Mouse (Mus musculus) embryonic facial prominence, embryonic 14.5 days (tissue): ENCODE results near the gene Trp53tg5. TPM values are rescaled to one million over a fixed set of nuclear protein-coding genes. Genes with fewer than 3 reads are reported as not detected.
A peak's percentile ranks its signal among the peaks of the same experiment; 100 is the strongest.

ENCODE experiments used
- ATAC-seq: fragments of 200-750 bp; cut with Nextera tagmentation; 2 replicates; pipeline ENCODE4 v1.8.0; 2017; ENCODE audit warnings: low read depth, moderate number of reproducible peaks, moderate TSS enrichment
- DNase-seq: peaks from one replicate; pipeline ENCODE4 v3.0.0-alpha.2; 2015; ENCODE audit warnings: low spot score
- H3K27ac ChIP-seq: fragments of 300-500 bp; sonication (generic); replicated peaks from 2 replicates; pipeline ENCODE4 v1.5.1; 2014; ENCODE audit warnings: low read depth, mild to moderate bottlenecking, low read length, moderate library complexity
- H3K27me3 ChIP-seq: fragments of 300-500 bp; sonication (generic); replicated peaks from 2 replicates; pipeline ENCODE4 v1.6.1; 2014; ENCODE audit warnings: low read length; ENCODE audit not compliant: control insufficient read depth, insufficient read depth
- H3K36me3 ChIP-seq: fragments of 300-500 bp; sonication (generic); 2 replicates; pipeline ENCODE4 v1.6.1; 2014; ENCODE audit warnings: low read length, mixed read lengths; ENCODE audit not compliant: control insufficient read depth, insufficient read depth
- H3K4me1 ChIP-seq: fragments of 300-500 bp; sonication (generic); 2 replicates; pipeline ENCODE4 v1.6.1; 2014; ENCODE audit warnings: antibody characterized with exemption, low read length; ENCODE audit not compliant: control insufficient read depth, insufficient read depth
- H3K4me2 ChIP-seq: fragments of 300-500 bp; sonication (generic); 2 replicates; pipeline ENCODE4 v1.6.1; 2014; ENCODE audit warnings: low read depth, mild to moderate bottlenecking, low read length, moderate library complexity, mixed read lengths
- H3K4me3 ChIP-seq: fragments of 300-500 bp; sonication (generic); 2 replicates; pipeline ENCODE4 v1.5.1; 2014; ENCODE audit warnings: low read depth, mild to moderate bottlenecking, low read length
- H3K9ac ChIP-seq: fragments of 300-500 bp; sonication (generic); 2 replicates; pipeline ENCODE4 v1.6.1; 2014; ENCODE audit warnings: low read depth, mild to moderate bottlenecking, low read length, moderate library complexity, mixed read lengths
- H3K9me3 ChIP-seq: fragments of 300-500 bp; sonication (generic); 2 replicates; pipeline ENCODE4 v1.6.1; 2016; ENCODE audit warnings: low read length; ENCODE audit not compliant: control insufficient read depth
- WGBS: fragments of 180-500 bp; shearing (Covaris S2); extraction: QIAGEN DNeasy Blood & Tissue Kit; methylation state at CpG from one replicate; pipeline ENCODE4 v1.1.7; 2014; 5-methylcytosine and 5-hydroxymethylcytosine counted together
- polyA plus RNA-seq: library from polyadenylated mRNA; unstranded; fragments of >200 nt; fragmentation: Nextera tagmentation; extraction: Ambion mirVana; gene quantifications from 2 replicates; pipeline ENCODE4 v1.2.1, GENCODE M21; 2014

Gene Trp53tg5
- polyA plus RNA-seq: not detected in 2 replicates

- Histone ChIP-seq H3K9ac (no peak within 1 kb of the TSS), H3K4me2 (no peak within 1 kb of the TSS), H3K36me3 (peaks cover 6% of the 10 kb centered on the region; the same call in 1 of the 2 replicates), H3K27me3 (no peaks in the 10 kb centered on the region), H3K4me3 (no peak within 1 kb of the TSS), H3K4me1 (no peaks in the 10 kb centered on the region), H3K27ac (no peak within 1 kb of the TSS), H3K9me3 (no peaks in the 10 kb centered on the region)
- no peak for DNase-seq
- WGBS: 80% methylated on average over 6 of the region's 6 CpGs
- ATAC-seq: no peak
Observed at GRCm38 (mm10) chr2:164473624-164474023, at the start of gene Trp53tg5. Gene Trp53tg5 (minus strand): TSS chr2:164473724.

- DNase-seq: peak; percentile 75
- Histone ChIP-seq H3K27me3 (no peaks in the 10 kb centered on the region), H3K36me3 (no peaks in the 10 kb centered on the region), H3K4me3 (no peak overlapping the region), H3K4me2 (peak overlapping the region; percentile 11; the same call in 1 of the 2 replicates), H3K27ac (peak overlapping the region; percentile 63), H3K4me1 (peaks cover 19% of the 10 kb centered on the region), H3K9ac (no peak overlapping the region), H3K9me3 (peaks cover 5% of the 10 kb centered on the region)
- peak; percentile 53; the same call in 1 of the 2 replicates for ATAC-seq
- WGBS: 11% methylated on average over 8 of the region's 8 CpGs
Observed at GRCm38 (mm10) chr2:164522280-164522679, 48.8 kb upstream of the Trp53tg5 start.

DNA sequence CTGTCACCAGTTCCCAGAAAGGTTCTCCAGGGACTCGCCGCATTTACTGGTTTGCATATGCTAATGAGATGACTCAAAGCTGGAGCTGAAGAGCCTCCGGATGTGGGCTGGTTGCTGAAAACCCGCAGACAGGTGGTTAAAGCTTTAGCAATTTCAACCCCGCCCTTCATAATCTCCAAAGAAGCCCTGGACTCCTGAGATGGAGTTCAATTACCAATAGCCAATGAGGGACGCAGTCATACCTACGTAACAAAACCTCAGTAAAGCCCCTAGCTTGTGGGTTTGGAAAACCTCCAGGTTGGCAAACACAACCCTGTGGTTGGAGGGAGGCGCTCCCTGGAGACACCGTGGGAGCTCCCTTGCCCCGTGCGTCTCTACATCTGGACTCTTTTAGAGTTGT is 48.3 kb upstream of the Trp53tg5 start:
- Histone ChIP-seq H3K4me3 (peak overlapping the region; percentile 3; the same call in 1 of the 2 replicates), H3K9ac (peak overlapping the region; percentile 20; the same call in 1 of the 2 replicates), H3K36me3 (no peaks in the 10 kb centered on the region), H3K4me1 (peaks cover 19% of the 10 kb centered on the region), H3K4me2 (peak overlapping the region; percentile 11), H3K9me3 (peaks cover 5% of the 10 kb centered on the region), H3K27ac (peak overlapping the region; percentile 63), H3K27me3 (no peaks in the 10 kb centered on the region)
- ATAC-seq (peak; percentile 86), DNase-seq (peak; percentile 89)
- WGBS: 11% methylated on average over 11 of the region's 11 CpGs

- Histone ChIP-seq H3K9me3 (peaks cover 11% of the 10 kb centered on the region), H3K4me3 (no peak overlapping the region), H3K4me1 (peaks cover 19% of the 10 kb centered on the region), H3K27ac (no peak overlapping the region), H3K27me3 (no peaks in the 10 kb centered on the region), H3K36me3 (no peaks in the 10 kb centered on the region), H3K4me2 (no peak overlapping the region), H3K9ac (no peak overlapping the region)
- DNase-seq (peak; percentile 65), ATAC-seq (no peak)
- 17% methylated on average over 3 of the region's 3 CpGs for WGBS
Observed at GRCm38 (mm10) chr2:164520782-164521181, 47.3 kb upstream of the Trp53tg5 start.

- H3K9me3 ChIP-seq: peaks cover 11% of the 10 kb centered on the region
- H3K4me1 ChIP-seq: peaks cover 19% of the 10 kb centered on the region
- 63% methylated on average over 6 of the region's 6 CpGs for WGBS
- ATAC-seq (no peak), DNase-seq (no peak)
- H3K9ac ChIP-seq: no peak overlapping the region
- H3K36me3 ChIP-seq: no peaks in the 10 kb centered on the region
- H3K27ac ChIP-seq: peak overlapping the region; percentile 61; the same call in 1 of the 2 replicates
- H3K4me2 ChIP-seq: no peak overlapping the region
- no peaks in the 10 kb centered on the region for H3K27me3 ChIP-seq
- H3K4me3 ChIP-seq: no peak overlapping the region
Observed at GRCm38 (mm10) chr2:164519171-164519526, 45.6 kb upstream of the Trp53tg5 start.

- Histone ChIP-seq H3K4me2 (no peak overlapping the region), H3K4me1 (peaks cover 19% of the 10 kb centered on the region), H3K9ac (no peak overlapping the region), H3K4me3 (no peak overlapping the region), H3K27me3 (no peaks in the 10 kb centered on the region), H3K27ac (peak overlapping the region; percentile 61; the same call in 1 of the 2 replicates), H3K36me3 (no peaks in the 10 kb centered on the region), H3K9me3 (peaks cover 11% of the 10 kb centered on the region)
- DNase-seq (peak; percentile 73), ATAC-seq (no peak)
- WGBS: 42% methylated on average over 11 of the region's 11 CpGs
Observed at GRCm38 (mm10) chr2:164518266-164519170, 45.0 kb upstream of the Trp53tg5 start.

DNA sequence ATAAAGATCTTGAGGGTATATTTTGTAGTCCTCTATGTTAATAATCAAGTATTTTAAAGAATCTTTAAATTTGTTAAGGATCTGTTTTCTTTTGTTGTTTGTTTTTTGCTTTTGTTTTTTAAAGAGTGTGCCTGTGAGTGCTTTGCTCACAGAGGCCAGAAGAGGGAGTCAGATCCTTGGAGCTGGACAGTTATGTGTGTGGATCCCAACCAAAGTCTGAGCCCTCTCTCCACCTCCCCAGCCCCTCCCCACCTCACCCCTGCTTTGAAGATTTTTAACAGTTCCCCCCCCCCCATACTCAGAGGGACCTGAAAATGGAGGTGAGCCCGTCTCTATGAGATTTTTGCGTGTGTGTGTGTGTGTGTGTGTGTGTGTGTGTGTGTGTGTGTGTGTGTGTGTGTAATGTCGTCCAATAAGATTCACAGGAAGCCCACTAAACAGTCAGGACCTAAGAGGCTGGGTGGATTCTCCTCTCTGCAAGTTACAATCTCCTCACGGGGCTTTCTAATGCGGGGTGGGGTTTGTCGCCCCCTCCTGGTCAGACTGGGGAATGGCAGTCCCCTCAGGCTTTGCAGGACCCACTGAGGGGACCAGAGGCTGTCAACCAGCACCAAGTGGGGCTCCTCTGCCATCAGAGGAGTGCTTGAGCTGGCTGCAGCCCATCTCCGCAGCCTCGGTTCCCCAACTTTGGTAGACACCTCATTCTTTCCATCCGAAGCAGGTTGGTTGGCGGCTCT is 44.1 kb upstream of the Trp53tg5 start:
- 31% methylated on average over 10 of the region's 10 CpGs for WGBS
- no peak for DNase-seq
- no peaks in the 10 kb centered on the region for H3K27me3 ChIP-seq
- H3K27ac ChIP-seq: peak overlapping the region; percentile 52; the same call in 1 of the 2 replicates
- H3K36me3 ChIP-seq: no peaks in the 10 kb centered on the region
- H3K9me3 ChIP-seq: peaks cover 6% of the 10 kb centered on the region
- H3K9ac ChIP-seq: no peak overlapping the region
- no peak overlapping the region for H3K4me2 ChIP-seq
- ATAC-seq: no peak
- H3K4me1 ChIP-seq: peaks cover 19% of the 10 kb centered on the region
- no peak overlapping the region for H3K4me3 ChIP-seq

- Histone ChIP-seq H3K4me2 (no peak overlapping the region), H3K4me3 (no peak overlapping the region), H3K36me3 (no peaks in the 10 kb centered on the region), H3K9me3 (peaks cover 6% of the 10 kb centered on the region; the same call in 1 of the 2 replicates), H3K9ac (no peak overlapping the region), H3K4me1 (peaks cover 13% of the 10 kb centered on the region), H3K27ac (0 out of 2 replicates have a peak overlapping the region, but pooled peaks have one; percentile 21), H3K27me3 (no peaks in the 10 kb centered on the region)
- 70% methylated on average over 11 of the region's 11 CpGs for WGBS
- ATAC-seq: peak; percentile 34; the same call in 1 of the 2 replicates
- peak; percentile 65 for DNase-seq
Observed at GRCm38 (mm10) chr2:164516592-164516991, 43.1 kb upstream of the Trp53tg5 start.
